Mouse (Mus musculus): ENCODE data around the gene Higd1a. TPM values are rescaled to one million over a fixed set of nuclear protein-coding genes. Genes with fewer than 3 reads are reported as not detected.

The Higd1a gene
- polyA plus RNA-seq, 1 experiment from 2014 or later, result 631 TPM

DNA sequence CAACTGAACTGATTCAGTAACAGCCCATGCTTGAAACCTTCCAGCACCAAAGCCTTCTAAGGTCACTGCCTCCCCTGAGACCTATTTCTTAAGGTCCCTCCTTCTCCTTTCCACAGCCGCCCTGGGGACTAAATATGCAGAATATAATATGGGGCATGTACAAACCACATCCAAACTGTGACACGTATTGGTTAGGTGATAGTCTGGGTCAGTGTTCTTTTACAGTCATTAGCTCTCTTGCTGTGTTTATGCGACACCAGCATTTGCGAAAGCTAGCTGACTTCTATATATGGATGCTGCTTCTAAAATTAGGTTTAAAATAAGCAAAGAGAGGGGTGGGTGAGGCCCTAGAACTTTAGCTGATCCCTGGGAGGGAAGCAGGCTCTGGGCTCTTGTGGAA lies 38.7 kb upstream of the Higd1a start:
- Histone ChIP-seq H3K36me3 (ENCODE audit: control insufficient read depth, insufficient read depth, low read length) (no peaks in the 10 kb centered on the region), H3K4me1 (replicated peaks; ENCODE audit: control insufficient read depth, insufficient read depth) (no peaks in the 10 kb centered on the region), H3K27me3 (ENCODE audit: control insufficient read depth, insufficient read depth, low read length) (no peaks in the 10 kb centered on the region), H3K9me3 (ENCODE audit: control insufficient read depth, low read length) (no peaks in the 10 kb centered on the region), H3K9ac (ENCODE audit: low read length) (no peak overlapping the region), H3K4me3 (ENCODE audit: low read depth, low read length) (no peak overlapping the region), H3K4me2 (replicated peaks; ENCODE audit: low read depth) (no peak overlapping the region), H3K27ac (replicated peaks) (peak overlapping the region; percentile 74)
- DNase-seq (ENCODE audit: low spot score), result no peak
- ATAC-seq (ENCODE audit: low FRiP score, low TSS enrichment), result peak; percentile 18; the same call in 1 of the 2 replicates
- TF ChIP-seq EP300 (optimal IDR thresholded peaks at IDR 0.05) (no peak), CTCF (IDR thresholded peaks at IDR 0.05; ENCODE audit: low read depth) (no peak)
- WGBS, result 37% methylated on average over 4 of the region's 4 CpGs

DNA sequence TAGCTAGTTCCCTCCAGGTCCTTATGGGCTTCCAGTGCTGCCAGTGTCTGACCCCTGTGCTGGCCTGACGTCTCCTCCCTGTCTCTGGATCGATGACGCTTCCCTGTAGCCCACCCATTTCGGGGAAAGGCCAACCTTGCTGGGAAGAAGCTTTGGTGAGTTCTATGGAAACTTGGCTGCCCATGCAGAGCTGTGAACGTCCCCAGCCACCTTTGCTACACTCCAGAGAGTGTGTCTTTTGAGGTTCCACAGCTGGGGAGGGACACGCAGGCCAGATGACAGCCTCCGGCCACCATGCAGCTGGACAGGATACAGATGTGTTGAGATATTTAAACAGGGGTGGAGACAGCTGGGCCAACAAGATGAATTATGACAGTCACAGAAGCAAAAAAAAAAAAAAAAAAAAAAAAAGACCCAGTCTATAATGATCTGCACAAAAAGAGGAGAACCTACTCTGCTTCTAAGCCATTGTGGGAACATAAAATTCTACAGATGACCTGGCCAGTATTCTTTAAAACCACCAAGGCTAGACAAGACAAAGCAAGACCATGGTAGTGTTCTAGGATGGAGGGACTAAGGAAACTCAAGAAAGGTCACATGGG lies 37.3 kb upstream of the Higd1a start:
- Histone ChIP-seq H3K4me1 (replicated peaks; ENCODE audit: control insufficient read depth, insufficient read depth) (no peaks in the 10 kb centered on the region), H3K36me3 (ENCODE audit: control insufficient read depth, insufficient read depth, low read length) (no peaks in the 10 kb centered on the region), H3K27ac (replicated peaks) (peak overlapping the region; percentile 31; the same call in 1 of the 2 replicates), H3K9me3 (ENCODE audit: control insufficient read depth, low read length) (no peaks in the 10 kb centered on the region), H3K9ac (ENCODE audit: low read length) (no peak overlapping the region), H3K4me2 (replicated peaks; ENCODE audit: low read depth) (no peak overlapping the region), H3K27me3 (ENCODE audit: control insufficient read depth, insufficient read depth, low read length) (no peaks in the 10 kb centered on the region), H3K4me3 (ENCODE audit: low read depth, low read length) (no peak overlapping the region)
- WGBS, result 46% methylated on average over 7 of the region's 7 CpGs
- TF ChIP-seq EP300 (optimal IDR thresholded peaks at IDR 0.05) (no peak), CTCF (IDR thresholded peaks at IDR 0.05; ENCODE audit: low read depth) (no peak)
- no peak for ATAC-seq (ENCODE audit: low FRiP score, low TSS enrichment)
- no peak for DNase-seq (ENCODE audit: low spot score)

- H3K27ac ChIP-seq (replicated peaks), result peak overlapping the region; percentile 24
- H3K27me3 ChIP-seq (ENCODE audit: control insufficient read depth, insufficient read depth, low read length), result no peaks in the 10 kb centered on the region
- peaks cover 4% of the 10 kb centered on the region for H3K4me1 ChIP-seq (replicated peaks; ENCODE audit: control insufficient read depth, insufficient read depth)
- no peak overlapping the region for H3K9ac ChIP-seq (ENCODE audit: low read length)
- 63% methylated on average over 7 of the region's 7 CpGs for WGBS
- no peak overlapping the region for H3K4me3 ChIP-seq (ENCODE audit: low read depth, low read length)
- TF ChIP-seq EP300 (optimal IDR thresholded peaks at IDR 0.05), result no peak
- H3K36me3 ChIP-seq (ENCODE audit: control insufficient read depth, insufficient read depth, low read length), result no peaks in the 10 kb centered on the region
- H3K9me3 ChIP-seq (ENCODE audit: control insufficient read depth, low read length), result no peaks in the 10 kb centered on the region
- ATAC-seq (ENCODE audit: low FRiP score, low TSS enrichment) (no peak), DNase-seq (ENCODE audit: low spot score) (no peak)
- no peak overlapping the region for H3K4me2 ChIP-seq (replicated peaks; ENCODE audit: low read depth)
These were observed 36.3 kb upstream of the Higd1a start for GRCm38 (mm10) chr9:121894447-121894846.

GRCm38 (mm10) chr9:121892057-121892687 lies 34.0 kb upstream of the Higd1a start:
- TF ChIP-seq EP300 (optimal IDR thresholded peaks at IDR 0.05) (no peak), CTCF (IDR thresholded peaks at IDR 0.05; ENCODE audit: low read depth) (no peak)
- Histone ChIP-seq H3K36me3 (ENCODE audit: control insufficient read depth, insufficient read depth, low read length) (no peaks in the 10 kb centered on the region), H3K4me2 (replicated peaks; ENCODE audit: low read depth) (no peak overlapping the region), H3K4me3 (ENCODE audit: low read depth, low read length) (no peak overlapping the region), H3K27ac (replicated peaks) (no peak overlapping the region), H3K9me3 (ENCODE audit: control insufficient read depth, low read length) (no peaks in the 10 kb centered on the region), H3K9ac (ENCODE audit: low read length) (no peak overlapping the region), H3K27me3 (ENCODE audit: control insufficient read depth, insufficient read depth, low read length) (no peaks in the 10 kb centered on the region), H3K4me1 (replicated peaks; ENCODE audit: control insufficient read depth, insufficient read depth) (peaks cover 4% of the 10 kb centered on the region)
- no peak for DNase-seq (ENCODE audit: low spot score)
- no peak for ATAC-seq (ENCODE audit: low FRiP score, low TSS enrichment)
- 81% methylated on average over 12 of the region's 12 CpGs for WGBS

GRCm38 (mm10) chr9:121891301-121891700 lies 33.1 kb upstream of the Higd1a start:
- WGBS, result 84% methylated on average over 9 of the region's 9 CpGs
- TF ChIP-seq CTCF (IDR thresholded peaks at IDR 0.05; ENCODE audit: low read depth) (no peak), EP300 (optimal IDR thresholded peaks at IDR 0.05) (no peak)

GRCm38 (mm10) chr9:121890441-121890941 lies 32.3 kb upstream of the Higd1a start:
- H3K9ac ChIP-seq (ENCODE audit: low read length), result no peak overlapping the region
- H3K9me3 ChIP-seq (ENCODE audit: control insufficient read depth, low read length), result no peaks in the 10 kb centered on the region
- peak overlapping the region; percentile 11; the same call in 1 of the 2 replicates for H3K4me2 ChIP-seq (replicated peaks; ENCODE audit: low read depth)
- ATAC-seq (ENCODE audit: low FRiP score, low TSS enrichment) (peak; percentile 82; the same call in 1 of the 2 replicates), DNase-seq (ENCODE audit: low spot score) (peak; percentile 53)
- no peaks in the 10 kb centered on the region for H3K36me3 ChIP-seq (ENCODE audit: control insufficient read depth, insufficient read depth, low read length)
- H3K27ac ChIP-seq (replicated peaks), result peak overlapping the region; percentile 65
- TF ChIP-seq CTCF (IDR thresholded peaks at IDR 0.05; ENCODE audit: low read depth) (no peak), EP300 (optimal IDR thresholded peaks at IDR 0.05) (no peak)
- H3K27me3 ChIP-seq (ENCODE audit: control insufficient read depth, insufficient read depth, low read length), result no peaks in the 10 kb centered on the region
- no peak overlapping the region for H3K4me3 ChIP-seq (ENCODE audit: low read depth, low read length)
- H3K4me1 ChIP-seq (replicated peaks; ENCODE audit: control insufficient read depth, insufficient read depth), result peaks cover 4% of the 10 kb centered on the region
- 20% methylated on average over 18 of the region's 18 CpGs for WGBS

More at GRCm38 (mm10) chr9:121891301-121891700, 33.1 kb upstream of the Higd1a start:
- H3K4me3 ChIP-seq (ENCODE audit: low read depth, low read length), result no peak overlapping the region
- H3K27me3 ChIP-seq (ENCODE audit: control insufficient read depth, insufficient read depth, low read length), result no peaks in the 10 kb centered on the region
- ATAC-seq (ENCODE audit: low FRiP score, low TSS enrichment), result no peak
- H3K9ac ChIP-seq (ENCODE audit: low read length), result no peak overlapping the region
- no peak overlapping the region for H3K4me2 ChIP-seq (replicated peaks; ENCODE audit: low read depth)
- peak overlapping the region; percentile 65 for H3K27ac ChIP-seq (replicated peaks)
- H3K9me3 ChIP-seq (ENCODE audit: control insufficient read depth, low read length), result no peaks in the 10 kb centered on the region
- no peaks in the 10 kb centered on the region for H3K36me3 ChIP-seq (ENCODE audit: control insufficient read depth, insufficient read depth, low read length)
- no peak for DNase-seq (ENCODE audit: low spot score)
- H3K4me1 ChIP-seq (replicated peaks; ENCODE audit: control insufficient read depth, insufficient read depth), result peaks cover 4% of the 10 kb centered on the region

Data from stomach, postnatal 0 days (tissue).